Mouse (Mus musculus) lung, postnatal 14 days (tissue): ENCODE data around the gene Cdc42bpg.
A peak's percentile ranks its signal among the peaks of the same experiment; 100 is the strongest.

ENCODE experiments used
- DNase-seq: peaks from one replicate; pipeline ENCODE4 v3.0.0; 2021

The Cdc42bpg gene

DNA sequence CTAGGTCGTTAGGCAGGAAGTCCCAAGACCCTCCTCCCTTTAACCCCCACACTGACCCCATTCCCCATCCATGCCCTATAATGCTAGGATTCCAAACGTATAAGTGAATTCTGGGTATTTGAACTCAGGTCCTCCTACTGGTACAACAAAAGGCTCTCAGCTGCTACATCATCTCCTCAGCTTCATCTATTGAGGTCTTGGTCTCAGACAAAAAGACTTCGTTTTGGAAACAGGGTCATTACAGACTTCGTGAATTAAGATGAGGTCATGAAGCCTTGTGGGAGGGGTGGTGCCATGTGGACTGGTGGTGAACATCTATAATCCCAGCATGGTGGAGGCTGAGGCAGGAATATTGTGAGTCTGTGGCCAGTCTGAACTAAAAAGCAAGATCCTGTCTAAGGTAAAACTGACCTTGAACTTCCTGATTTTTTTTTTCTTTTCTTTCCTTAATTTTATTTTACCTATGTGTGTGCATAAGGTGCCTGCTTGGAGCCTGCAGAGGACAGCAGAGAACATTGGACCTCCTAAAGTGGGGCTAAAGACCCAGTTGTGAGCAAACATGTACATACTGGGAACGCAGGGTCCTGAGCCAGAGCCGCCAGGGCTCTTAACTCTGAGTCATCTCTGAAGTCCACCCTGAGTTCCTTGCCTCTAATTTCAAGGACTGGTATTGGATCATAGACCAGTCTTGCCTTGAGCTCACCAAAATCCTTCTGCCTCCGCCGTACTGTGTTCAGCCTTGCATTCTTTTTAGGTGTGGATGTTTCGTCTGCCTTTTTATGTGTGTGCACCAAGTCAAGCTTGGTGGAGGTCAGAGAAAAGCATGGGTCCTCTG is 27.7 kb downstream of the Cdc42bpg start:
- no peak for DNase-seq

- DNase-seq: peak; percentile 91
Observed at GRCm38 (mm10) chr19:6334673-6335457, 28.6 kb downstream of the Cdc42bpg start, which contains the start of gene Men1. Men1 (plus strand) TSS chr19:6334979.

DNA sequence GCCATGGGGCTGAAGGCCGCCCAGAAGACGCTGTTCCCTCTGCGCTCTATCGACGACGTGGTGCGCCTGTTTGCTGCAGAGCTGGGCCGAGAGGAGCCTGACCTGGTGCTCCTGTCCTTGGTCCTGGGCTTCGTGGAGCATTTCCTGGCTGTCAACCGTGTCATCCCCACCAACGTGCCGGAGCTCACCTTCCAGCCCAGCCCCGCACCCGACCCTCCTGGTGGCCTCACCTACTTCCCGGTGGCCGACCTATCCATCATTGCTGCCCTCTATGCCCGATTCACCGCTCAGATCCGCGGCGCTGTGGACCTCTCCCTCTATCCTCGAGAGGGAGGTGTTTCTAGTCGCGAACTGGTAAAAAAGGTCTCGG is 29.2 kb downstream of the Cdc42bpg start:
- no peak for DNase-seq

DNA sequence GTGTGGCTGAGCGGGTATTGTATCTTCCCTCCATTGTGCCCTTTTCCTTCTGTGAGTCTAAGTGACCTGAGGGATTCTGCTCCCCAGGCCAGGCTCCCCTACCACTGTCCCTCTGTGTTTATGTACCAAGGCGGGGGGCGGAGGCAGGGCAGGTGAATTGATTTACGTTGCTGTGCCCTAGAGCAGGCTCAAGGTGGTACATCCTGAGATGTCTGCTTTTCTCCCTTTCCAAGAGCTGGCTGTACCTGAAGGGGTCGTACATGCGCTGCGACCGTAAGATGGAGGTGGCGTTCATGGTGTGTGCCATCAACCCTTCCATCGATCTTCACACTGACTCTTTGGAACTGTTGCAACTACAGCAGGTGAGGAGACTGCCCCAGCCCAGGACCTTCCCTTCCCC is 30.7 kb downstream of the Cdc42bpg start:
- DNase-seq: no peak

GRCm38 (mm10) chr19:6338171-6338570 is 31.9 kb downstream of the Cdc42bpg start:
- DNase-seq: no peak

GRCm38 (mm10) chr19:6338716-6339115 is 32.5 kb downstream of the Cdc42bpg start:
- DNase-seq: no peak

DNA sequence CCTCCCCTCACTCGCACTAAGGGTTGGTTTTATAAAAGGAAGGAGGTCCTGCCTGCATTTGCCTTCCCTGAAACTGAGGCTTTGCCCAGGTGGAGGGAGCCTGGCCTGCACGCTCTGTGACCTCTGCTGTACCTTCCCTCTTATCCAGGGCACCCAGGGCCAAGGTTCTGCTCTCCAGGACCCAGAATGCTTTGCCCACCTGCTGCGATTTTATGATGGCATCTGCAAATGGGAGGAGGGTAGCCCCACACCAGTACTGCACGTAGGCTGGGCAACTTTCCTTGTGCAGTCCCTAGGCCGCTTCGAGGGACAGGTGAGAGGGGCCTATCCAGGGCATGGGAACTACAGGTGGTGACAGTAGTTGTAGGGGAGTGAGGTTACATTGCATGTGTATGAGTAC is 32.9 kb downstream of the Cdc42bpg start:
- no peak for DNase-seq

DNA sequence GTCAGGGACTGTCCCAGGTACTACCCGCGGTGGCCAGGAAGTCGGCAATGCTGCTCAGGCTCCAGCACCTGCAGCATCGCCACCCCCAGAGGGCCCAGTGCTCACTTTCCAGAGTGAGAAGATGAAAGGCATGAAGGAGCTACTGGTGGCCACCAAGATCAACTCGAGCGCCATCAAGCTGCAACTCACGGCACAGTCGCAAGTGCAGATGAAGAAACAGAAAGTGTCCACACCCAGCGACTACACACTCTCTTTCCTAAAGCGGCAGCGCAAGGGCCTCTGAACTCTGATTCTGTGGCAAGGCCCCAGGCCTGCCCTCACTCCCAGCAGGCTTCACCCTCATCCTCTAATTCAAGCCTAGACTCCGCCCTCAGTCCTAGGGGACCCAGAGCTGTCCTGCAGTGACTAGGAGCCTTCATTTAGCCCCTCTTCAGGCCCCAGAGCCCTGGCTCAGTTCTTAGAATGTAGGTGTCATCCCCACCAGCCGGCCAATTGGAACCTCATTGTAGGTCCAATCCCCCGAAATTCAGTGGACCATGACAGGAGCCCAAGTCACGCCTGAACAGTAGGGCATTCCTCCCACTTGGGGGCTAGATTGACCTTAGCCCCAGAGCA is 33.7 kb downstream of the Cdc42bpg start:
- DNase-seq: peak; percentile 59

DNA sequence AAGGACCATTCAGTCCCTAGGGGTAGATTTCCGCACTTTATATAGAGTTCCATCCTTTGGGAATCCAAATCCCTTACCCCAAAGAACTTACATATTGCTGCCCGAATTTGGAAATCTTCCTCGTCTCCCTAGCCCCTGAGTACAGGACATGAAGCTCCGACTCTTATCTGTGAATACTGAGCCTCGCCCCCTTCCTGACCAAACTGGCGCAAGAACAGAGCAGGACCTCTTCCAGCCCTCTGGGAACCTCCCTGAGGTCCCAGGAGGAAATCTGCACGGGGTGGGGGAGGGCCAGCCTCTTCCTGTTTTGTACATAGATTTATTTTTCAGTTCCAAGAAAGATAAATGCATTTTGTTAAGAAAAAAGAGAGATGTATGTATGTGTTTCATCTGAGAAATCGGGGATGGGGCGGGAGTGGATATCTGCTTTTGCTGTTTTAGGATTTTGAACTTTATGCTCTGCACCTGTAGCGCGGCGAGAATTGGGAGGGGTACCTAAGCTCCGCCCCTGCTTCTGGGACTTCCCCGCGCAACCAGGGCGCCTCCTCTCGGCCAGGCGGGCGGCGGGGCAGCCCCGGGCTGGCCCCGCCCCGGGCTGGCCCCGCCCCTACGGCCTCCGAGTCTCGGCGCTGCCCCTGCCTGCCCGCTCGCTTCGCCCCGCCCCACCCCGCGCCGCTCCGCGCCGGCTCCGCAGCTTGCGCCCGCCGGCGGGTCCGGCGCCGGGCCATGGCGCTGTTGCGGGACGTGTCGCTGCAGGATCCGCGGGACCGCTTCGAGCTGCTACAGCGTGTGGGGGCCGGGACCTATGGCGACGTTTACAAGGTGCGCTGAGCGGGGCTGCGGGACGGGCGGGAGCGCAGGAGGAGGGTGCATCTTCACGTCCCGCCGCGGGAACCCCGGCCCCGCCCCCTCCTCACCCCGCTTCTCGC is 34.5 kb downstream of the Cdc42bpg start, which contains the start of gene Map4k2:
Gene Map4k2, plus strand, starts transcription at position 612 of the 929 bp plus-strand sequence.
- DNase-seq: peak; percentile 91

- DNase-seq: no peak
Observed at GRCm38 (mm10) chr19:6341453-6342077, 35.3 kb downstream of the Cdc42bpg start.

GRCm38 (mm10) chr19:6342276-6342933 is 36.1 kb downstream of the Cdc42bpg start:
- no peak for DNase-seq

DNA sequence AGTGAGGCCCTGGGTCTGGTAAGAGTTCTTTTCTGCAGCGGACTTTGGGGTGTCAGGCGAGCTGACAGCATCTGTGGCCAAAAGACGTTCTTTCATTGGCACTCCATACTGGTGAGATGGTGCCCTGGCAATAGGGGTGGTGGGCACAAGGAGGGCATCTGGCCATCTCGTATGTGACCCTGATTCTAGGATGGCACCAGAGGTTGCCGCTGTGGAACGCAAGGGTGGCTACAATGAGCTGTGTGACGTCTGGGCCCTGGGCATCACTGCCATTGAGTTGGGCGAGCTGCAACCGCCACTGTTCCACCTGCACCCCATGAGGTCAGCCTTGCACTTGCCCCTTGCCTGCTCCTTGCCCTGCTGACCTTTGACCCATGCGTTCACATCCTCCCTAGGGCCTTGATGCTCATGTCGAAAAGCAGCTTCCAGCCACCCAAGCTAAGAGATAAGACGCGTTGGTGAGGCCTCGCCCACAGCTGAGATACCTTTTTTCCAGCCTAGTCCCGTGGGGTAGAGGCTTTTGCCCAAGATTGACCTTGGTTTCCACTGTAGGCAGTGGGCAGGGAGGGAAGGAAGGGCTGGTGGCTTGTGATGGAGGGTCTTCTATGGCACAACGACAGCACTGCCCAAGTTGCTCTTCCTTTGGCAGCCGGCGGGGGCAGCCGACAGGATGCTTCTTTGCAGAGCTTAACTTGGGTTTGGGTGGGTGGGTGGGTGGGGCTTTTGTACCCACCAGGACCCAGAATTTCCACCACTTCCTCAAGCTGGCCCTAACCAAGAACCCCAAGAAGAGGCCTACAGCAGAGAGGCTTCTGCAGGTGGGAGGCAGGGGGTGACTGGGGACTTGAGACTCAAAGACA is 37.0 kb downstream of the Cdc42bpg start:
- DNase-seq: no peak

GRCm38 (mm10) chr19:6343996-6344395 is 37.7 kb downstream of the Cdc42bpg start:
- no peak for DNase-seq

DNA sequence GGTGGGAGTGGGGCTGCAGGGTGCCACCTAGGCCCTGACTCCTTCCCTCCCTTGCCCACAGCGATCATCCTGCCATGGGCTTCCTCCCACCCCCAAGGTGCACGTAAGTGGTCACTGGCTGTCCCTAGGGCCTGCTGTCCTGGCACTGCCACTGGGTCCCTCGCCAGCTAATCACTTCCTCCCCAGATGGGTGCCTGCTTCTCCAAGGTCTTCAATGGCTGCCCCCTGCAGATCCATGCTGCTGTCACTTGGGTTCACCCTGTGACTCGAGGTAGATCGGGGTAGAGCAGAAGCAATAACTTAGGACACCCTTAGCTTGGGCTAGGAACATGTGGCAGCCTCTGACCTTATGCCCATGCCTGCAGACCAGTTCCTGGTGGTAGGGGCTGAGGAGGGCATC is 39.8 kb downstream of the Cdc42bpg start:
- no peak for DNase-seq

- DNase-seq: no peak
Observed at GRCm38 (mm10) chr19:6346661-6347060, 40.4 kb downstream of the Cdc42bpg start.

GRCm38 (mm10) chr19:6347615-6348014 is 41.4 kb downstream of the Cdc42bpg start:
- no peak for DNase-seq

DNA sequence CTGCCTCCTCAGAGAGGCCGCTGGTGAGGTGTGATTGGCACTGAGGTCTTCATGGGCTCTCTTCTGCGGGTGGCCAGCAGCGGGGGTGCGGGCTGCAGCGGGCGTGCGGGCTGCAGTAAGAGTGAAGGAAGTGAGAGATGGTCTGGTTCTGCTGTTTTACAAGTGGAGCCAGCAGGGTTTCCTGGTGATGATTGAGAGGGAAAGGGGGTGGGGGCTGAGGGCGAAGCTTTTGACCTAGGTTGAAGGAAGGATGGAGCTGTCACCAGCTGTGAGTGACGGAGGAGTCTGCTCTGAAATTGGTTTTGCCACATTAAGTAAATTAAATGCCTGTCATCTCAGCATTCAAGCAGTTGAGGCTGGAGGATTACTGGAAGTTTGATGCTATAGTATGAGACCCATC is 42.5 kb downstream of the Cdc42bpg start:
- DNase-seq: no peak

GRCm38 (mm10) chr19:6349215-6349983 is 43.1 kb downstream of the Cdc42bpg start:
- DNase-seq: no peak

DNA sequence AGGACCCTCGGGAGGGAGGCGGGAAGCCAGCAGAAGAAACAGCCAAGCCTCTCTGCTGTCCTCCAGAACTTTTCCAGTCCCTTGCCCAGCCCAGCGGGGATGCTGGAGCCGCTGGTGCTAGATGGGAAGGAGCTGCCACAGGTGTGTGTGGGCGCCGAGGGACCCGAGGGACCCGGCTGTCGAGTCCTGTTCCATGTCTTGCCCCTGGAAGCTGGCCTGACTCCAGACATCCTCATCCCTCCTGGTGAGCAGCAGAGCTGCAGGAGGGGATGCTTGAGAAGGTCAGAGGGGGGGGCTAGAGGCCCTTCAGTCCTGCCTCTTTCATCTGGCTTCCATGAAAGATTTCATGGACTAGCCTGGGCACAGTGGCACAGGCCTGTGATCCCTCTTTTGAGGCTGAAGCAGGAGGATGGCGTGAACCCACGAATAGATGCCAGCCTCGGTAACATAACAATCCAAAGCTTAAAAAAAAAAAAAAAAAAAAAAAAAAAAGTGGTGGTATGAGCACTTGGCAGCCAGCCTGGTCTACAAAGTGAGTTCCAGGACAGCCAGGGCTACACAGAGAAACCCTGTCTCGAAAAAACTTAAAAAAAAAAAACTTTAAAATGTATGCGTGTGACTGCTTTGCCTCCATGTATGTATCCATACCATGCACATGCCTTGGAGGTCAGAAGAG is 45.3 kb downstream of the Cdc42bpg start:
- no peak for DNase-seq
